Mouse (Mus musculus) kidney, adult 11 months (tissue): ENCODE data around the gene Klhl7.
"Not testable (repeated sequence)": the region's sequence is repeated elsewhere in the genome, so short reads cannot be mapped to it uniquely, and the experiment has no call there.

Experiments used
- DNase-seq: peaks from one replicate; pipeline ENCODE4 v3.0.0; 2022

Gene Klhl7

DNA sequence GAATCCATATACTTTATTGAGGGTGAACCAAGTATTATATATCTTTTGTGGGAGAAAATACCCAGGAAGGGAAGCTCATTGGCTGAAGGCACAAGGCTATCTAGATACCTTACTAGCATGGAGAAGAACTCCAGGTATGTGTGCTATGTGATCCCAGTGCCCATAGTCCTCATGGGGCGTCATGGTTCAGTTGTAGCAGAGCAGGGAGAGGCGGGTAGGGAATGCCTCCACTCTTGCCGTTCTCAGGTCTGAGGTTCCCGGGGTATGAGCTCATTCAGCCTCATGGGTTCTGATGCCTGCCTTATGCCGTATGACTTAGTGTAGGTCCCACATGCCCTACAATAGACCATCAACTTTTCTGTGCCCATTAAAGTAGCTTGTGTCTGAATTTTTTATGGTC, 4.5 kb upstream of the Klhl7 start:
- DNase-seq = peak; percentile 65

DNA sequence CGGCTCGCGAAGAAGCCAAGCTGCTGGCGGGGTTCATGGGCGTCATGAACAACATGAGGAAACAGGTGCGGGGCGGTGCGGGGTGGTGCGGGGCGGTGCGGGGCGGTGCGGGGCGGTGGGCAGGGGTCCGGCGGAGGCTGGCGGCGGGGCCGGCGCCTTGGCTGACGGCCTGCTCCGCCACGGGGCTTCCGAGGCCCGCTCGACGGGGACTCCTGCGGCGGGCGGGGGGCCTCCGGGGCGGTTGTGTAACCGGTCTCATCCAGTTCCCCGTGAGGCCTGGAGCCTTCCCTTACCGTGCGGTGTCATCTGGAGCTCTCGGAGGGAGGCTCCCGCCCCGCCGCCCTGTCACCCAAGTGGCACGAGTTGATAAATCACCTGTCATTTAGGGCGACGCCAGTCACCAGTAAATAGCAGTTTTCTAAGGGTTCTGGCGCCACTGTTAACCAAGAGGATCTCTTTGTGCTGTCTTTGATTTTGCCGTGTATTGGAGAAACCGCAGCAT, 456 bp downstream of the Klhl7 start:
- peak; percentile 49 for DNase-seq

DNA sequence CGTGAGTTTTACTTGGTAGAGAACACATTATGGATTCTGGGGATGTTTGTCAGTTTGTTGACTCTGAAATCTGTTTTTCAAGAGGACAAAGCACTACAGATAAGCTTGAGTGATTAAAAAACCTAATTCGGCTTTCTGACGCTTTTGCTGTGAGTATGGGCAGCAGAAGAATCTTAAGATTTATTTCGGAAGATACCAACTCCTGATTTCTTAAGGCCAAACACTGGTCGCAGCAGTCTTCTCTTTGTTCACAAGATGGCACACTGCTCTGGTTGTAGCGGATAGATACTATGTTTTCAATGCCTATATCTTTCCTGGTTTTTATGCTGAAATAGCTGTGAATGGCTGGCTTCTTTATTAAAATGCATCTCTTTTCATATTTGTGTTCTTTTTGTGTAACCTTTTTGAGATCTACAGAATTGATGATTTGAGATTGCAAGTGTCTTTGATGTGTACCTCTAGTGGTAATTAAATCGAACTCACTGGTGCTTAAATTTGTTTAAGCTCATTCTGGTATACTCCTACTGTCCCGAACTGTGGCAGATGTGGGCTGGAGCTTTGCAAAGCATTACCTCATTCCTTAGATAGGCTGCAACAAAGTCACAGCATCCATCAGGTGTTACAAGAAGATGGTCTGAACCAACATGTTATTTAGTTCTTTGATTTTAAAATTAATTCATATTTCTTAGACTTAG, 1.2 kb downstream of the Klhl7 start:
- no peak for DNase-seq

DNA sequence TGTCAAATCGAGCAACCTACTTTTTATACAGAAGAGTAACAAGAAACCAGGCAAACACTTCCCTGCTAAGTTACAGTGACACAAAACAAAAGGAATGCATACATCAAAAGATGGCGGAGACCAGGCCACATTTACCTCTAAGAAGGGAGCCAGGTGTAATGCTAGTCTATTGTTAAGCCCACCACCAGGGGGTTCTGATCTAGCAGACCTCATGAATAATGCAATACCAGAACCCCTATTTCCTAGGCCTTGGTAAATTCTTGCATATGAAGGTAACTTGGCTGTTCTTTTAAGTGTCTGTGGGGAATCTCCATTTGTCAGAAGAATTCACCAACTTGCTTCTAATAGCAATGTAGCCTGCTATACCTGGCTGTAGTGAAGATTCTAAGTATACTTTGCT, 2.8 kb downstream of the Klhl7 start:
- not testable (repeated sequence) for DNase-seq

DNA sequence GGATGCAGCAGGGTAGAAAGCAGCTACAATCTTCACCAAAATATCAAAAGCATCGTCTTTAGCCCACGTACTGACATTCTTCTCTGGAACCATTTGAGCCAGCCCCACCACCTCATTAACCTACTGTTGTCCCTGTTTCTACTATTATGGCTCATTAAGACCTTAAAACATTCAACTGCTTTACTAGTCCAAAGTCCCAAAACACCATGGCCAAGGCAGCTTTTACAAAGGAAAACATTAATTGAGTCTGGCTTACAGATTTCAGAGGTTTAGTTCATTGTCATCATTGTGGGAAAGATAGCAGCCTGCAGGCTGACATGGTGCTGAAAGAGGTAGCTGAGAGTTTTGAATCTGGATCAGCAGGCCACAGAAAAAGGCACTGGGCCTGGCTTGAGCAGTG, 3.4 kb downstream of the Klhl7 start:
- peak; percentile 19 for DNase-seq

DNA sequence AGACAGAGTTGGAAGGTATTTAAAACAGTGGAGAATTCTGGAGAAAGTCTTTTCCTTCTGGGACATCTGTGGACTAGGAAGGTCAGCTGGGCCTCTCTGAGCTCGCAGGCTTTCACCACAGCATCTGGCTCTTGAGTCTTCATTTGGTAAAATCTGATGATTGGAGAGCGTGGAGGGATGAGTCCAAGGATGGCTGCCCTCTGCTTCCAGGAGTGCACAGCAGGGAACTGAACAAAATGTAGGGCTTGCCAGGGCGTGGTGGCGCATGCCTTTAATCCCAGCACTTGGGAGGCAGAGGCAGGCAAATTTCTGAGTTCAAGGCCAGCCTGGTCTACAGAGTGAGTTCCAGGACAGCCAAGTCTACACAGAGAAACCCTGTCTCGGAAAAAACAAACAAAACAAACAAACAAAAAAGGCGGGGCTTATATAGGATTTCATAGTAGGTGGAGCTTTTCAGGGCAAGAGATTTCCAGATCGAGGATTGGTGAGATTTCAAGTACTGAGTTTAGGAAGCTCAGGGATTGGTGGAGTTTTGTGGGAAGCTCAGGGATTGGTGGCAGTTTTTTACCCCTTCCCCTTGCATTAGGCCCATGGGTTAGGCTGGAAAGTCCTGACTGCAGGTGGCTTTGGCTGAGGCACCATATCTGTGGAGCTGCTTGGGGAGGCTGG, 6.8 kb downstream of the Klhl7 start:
- no peak for DNase-seq

DNA sequence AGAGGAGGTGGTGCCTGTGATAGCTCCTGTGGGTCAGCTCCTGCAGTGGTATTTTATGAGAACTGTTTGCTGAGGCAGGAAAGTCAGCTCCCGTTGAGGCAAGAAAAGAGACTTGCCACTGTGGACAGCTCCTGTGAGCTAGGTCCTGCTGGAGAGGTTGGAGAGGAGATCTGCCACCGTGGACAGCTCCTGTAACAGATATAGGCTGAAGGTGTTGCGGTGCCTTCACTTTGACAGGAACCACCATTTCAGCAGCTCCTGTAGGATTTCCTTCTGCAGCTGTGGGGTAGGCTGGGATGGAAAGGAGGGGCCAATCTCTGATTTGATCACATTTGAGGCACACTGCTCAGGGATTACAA, 7.3 kb downstream of the Klhl7 start:
- DNase-seq = no peak

DNA sequence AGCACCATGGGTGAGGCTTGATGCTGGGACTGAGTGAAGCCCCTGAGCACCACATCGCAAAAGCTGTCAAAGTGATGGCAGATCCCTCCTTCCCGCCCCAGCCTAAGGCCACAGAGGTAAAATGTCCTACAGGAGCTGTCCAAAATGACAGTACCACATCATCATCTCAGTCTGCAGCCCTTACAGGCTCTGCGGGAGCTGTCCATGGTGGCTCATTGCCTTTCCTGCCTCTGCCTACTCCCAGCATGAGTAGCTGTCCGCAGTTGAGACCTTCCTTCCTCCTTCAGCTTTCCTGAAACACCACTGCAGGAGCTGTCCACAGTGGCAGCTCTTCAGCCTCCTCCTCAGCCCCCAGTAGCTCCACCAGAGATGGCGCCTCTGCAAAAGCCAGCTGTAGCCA, 9.7 kb downstream of the Klhl7 start:
- no peak for DNase-seq

DNA sequence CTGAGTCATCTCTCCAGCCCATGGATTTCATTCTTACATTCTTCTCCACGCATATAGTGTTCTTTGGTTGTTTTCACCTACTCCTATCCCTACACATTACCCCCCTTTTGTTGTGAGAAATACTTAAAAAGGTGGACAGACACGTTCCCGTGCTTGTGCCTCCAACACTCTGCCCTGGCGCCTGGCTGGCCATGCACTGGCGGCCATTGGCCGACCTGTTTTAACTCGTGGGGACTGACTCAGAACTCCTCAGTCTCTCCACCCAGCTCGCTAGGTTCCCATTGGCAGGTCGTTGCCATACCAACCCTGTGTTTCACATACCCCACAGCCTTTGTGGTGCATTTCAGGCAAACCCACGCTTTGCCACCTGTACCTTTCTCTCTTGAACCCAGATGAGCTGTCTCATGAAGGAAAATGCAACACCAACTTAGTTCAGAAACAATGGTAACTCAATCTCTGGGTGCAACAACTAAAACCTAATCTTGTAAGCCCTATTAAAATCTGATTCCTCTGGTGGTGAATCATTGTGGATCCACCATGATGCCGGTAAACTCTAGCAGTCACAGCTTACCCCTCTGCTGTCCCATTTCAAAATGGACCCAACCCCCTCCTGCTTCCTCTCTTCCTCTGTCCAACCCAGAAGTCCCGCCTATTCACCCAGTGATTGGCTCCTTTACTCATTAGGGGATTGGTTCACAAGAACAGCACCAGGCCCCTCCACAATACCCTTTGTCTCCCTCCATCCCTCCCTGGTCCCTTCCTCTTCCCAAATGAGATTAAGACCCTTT, 11.9 kb downstream of the Klhl7 start:
- DNase-seq = no peak

DNA sequence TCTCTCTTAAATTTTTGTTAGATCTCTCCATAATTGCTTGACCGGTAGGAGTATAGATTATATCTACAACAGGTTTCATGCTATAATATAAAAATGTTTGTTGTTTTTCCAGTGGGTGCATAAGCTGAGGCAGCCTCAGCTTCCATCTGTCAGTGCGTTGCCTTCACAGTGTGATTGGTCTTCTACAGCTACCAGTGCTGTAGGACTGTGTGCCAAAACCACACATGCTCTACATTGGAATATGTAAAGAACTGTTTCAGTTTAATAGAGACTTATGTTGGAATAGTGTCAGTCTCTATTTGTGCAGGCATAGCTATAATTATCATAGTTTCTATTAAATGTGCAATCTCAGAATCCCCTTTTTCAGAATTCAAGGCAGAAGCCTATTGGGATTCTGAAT, 21.8 kb downstream of the Klhl7 start:
- DNase-seq = no peak

DNA sequence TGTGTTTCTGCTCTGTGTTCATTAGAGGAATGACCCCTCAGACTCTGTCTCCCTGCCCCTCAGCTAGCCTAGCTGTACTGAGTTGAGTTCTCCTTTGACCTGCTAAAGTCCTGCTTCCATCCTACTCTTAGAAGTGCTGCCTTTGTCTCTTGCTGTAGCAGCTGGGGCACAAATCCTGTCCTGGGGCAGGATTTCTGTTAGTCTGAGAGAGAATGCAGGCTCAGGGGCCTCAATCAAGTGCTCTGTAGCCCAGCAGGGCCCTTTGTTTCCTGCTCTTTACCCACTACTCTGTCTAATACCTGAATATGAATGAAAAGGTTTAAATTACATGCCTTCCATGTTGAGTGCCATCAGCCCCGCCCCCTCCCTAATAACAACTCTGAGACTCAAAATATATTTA, 23.8 kb downstream of the Klhl7 start:
- DNase-seq = no peak

DNA sequence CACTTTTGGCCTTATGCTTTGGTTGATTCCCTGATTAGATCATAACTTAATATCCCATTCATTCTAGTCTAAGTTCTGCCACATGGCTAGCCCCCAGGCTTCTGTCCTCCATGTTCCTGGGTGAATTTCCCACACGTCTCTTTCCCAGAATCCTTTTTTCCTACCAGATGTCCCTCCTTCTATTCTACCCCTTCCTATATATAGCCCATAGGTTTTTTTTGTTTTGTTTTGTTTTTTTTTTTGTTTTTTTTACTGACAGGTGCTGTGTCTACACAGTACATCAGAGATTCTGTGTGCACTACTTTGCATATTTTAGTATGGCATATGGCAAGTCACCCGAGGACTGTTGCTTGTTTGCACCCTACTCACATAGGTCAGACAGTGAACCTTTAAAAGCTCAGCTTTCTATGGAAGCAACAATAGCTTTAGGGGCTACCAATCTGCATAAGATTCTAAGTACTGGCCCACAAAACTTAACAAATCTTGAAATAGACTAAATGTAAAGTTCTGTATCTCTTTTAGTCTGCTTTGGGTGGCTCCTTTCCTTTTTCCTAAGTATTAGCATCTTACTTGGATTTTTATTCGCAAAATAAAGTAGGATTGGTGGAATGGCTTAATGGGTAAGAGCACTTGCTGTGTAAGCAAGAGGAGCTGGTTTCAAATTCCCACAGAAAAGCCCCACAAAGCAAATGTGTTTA, 24.3 kb downstream of the Klhl7 start:
- DNase-seq = no peak

DNA sequence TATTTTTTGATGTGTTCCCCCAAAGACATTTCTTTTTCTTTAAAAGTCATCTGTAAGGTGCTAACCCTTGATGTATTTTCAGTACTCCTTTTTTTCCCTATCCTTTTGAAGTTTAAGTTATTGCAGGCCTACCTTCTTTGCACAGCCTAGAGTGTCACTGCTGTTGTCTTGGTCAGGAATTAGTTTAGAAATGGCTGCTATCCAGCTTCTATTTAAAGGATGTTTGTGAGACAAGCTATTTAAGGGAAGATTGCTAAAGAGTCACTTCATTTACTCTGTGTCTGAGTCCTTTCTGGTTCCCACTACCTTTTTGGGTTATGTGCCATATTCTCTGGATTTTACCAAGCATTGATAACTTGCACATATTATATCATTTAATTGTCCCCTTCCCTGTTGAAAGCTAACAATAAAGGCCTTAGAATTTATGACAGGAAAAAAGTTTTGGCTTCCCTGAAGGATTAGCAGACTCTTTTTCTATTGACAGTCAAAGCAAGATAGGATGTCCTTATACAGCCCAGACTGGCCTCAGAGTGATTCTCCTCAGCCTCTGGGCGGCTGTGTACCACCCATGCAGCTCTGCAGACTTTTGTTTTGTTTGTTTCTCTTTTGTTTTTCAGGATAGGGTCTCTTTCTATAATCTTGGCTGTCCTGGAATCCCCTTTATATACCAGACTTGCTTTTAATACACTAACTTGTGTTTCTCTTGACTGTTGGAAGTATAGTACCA, 25.7 kb downstream of the Klhl7 start:
- DNase-seq = no peak

DNA sequence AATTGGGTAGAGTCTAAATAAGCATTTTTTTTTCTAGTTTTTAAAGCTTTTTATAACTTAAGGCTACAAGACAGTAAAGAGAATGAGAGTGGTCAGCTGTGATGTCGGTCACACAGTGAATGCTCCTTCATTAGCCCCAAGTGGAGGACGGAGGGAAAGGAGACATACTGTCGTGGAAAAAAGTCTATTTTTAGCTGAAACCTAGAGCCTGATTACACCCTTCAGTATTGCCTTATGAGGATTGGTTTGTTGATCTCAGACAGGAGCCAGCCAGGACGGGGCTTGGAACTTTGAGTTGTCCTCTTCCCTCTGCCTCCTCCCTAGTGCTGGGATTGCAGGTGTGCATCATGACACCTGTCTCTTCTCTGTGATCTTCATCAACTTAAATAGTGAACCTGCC, 26.6 kb downstream of the Klhl7 start:
- no peak for DNase-seq

DNA sequence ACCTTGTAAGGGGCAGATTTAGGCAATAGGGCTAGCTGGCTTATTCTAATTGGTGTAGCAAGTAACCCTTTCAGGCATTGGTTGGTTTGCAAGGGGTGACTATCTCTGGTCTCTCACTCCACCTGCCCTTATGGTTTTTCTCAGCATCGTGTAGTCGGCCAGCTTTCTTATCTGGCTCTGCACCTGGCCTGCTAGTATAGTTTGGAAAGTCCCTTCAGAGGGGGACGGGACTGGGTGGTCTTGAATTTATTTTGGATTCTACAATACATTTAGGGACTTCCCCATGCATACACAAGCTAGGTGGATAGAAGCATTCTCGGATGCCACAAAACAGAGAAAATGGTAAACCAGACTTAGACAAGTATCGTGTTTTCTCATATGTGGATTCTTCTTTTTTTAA, 46.6 kb downstream of the Klhl7 start:
- DNase-seq = no peak

DNA sequence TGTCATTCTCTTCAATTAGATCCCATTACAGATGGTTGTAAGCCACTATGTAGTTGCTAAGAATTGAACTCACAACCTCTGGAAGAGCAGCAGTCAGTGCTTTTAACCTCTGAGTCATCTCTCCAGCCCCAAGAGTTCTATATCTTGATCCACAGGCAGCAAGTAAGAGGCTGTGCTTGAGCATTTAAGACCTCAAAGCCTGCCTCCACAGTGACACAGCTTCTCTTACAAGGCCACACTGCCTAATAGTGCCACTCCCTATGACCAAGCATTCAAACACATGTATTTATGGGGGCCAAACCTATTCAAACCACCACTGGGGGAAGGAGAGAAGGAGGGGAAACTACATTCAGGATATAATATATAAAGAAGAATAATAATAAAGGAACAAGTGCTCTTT, 51.8 kb downstream of the Klhl7 start:
- no peak for DNase-seq

DNA sequence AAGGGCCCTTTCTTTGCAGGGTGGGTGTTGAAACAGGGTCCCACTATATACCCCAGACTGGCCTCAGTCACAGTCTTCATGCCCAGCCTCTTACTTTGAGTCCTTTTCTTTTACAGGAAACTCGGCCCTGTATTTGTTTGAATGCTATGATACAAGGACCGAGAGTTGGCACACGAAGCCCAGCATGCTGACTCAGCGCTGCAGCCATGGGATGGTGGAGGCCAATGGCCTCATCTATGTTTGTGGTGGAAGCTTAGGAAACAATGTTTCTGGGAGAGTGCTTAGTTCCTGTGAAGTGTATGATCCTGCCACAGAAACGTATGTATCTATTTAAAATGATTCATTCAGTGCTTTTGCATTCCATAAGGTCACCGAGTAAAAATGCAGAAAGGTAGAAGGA, 56.4 kb downstream of the Klhl7 start:
- no peak for DNase-seq

DNA sequence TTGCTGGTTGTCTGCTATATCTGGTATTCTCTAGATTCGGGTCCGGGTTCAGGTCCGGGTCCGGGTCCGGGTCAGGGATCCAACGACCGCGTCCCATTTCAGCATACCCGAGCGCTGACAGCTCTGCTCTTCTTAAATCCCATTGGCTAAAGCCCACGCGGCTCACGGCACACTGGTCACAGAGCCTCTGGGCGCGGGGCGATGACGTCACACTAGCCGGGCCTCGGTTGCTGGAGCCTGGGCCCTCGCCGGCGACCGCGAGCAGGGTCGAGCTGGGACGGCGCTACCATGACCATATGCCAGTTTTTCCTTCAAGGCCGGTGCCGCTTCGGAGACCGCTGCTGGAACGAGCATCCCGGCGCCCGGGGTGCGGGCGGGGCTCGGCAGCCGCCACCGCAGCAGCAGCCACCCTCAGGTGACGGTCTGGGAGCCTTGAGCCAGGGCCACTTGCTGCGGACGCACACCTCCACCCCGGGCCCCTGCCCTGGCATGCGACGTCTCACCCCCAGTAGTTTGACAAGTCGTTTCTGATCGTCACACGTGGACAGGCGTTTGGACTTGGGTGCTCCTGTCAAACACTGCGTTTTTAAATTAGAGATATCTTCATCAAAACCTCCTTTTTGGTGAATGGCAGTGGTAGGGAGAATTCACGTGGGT, 64.5 kb downstream of the Klhl7 start, which contains the start of gene Nupl2:
Nupl2 (plus strand) TSS at position 175 of the 657 bp plus-strand sequence.
- peak; percentile 93 for DNase-seq

DNA sequence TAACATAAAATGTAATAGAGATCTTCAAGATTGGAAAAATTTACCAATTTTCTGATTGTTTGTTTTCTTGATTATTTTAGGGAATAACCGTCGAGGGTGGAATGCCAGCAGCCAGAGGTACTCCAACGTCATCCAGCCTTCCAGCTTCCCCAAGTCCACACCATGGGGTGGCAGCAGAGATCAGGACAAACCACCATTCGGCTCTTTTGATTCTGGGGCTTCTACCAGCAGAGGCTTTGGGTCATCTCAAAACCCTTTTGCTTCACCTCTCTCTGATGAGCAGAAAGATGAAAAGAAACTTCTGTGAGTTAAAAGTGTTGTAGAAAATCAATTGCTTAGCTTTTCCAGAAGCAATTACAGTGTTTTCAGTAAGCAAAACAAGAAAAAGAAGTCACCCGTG, 66.9 kb downstream of the Klhl7 start:
- DNase-seq = no peak

DNA sequence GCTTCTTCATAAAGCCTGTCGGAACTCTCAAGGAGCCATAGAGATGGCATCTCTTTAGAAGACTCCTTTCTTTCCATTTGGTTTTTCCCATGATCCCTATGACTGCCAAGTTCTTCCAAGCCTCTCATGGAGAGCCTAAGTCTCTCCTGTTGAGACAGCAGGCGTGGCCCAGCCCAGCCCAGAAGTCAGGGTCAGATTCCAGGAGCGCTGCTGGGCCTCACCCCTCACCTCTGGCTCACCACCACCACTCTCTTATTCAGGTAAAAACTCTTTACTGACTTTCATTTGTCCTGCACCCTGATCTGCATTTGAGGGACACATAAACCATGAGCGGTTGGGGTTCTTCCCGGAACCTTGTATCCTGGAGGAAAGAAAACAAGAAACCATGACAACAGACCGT, 69.5 kb downstream of the Klhl7 start:
- no peak for DNase-seq

DNA sequence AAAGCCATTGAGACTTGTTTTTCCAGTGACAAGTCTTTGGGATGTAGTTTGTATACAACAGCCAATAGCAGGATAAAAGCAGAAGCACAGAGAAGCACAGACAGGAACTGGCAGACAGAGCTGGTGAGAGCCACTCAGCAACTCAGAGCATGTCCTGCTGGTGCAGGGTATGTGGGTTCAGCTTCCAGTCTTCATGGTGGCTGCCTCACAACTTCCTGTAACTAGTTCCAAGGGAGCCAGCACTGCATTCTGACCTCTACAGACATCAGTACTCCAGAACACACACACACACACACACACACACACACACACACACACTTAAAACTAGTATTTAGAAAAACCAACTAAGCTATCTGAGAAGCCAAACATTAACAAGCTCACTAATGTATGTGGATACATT, 71.7 kb downstream of the Klhl7 start:
- DNase-seq = no peak
